Mouse (Mus musculus): ENCODE measurements around the gene Hspa1a.

Gene Hspa1a

GRCm38 (mm10) chr17:34946486-34947140, 25.3 kb downstream of the Hspa1a start:
- DNase-seq (ENCODE audit: low spot score in 2 of 2) = no peak

GRCm38 (mm10) chr17:34944362-34944761, 27.6 kb downstream of the Hspa1a start:
- DNase-seq (ENCODE audit: low spot score in 2 of 2) = no peak

GRCm38 (mm10) chr17:34943128-34943815, 28.7 kb downstream of the Hspa1a start:
- DNase-seq (ENCODE audit: low spot score in 2 of 2) = no peak

- DNase-seq (ENCODE audit: low spot score in 2 of 2) = no peak
Observed at GRCm38 (mm10) chr17:34941344-34942041, 30.5 kb downstream of the Hspa1a start.

GRCm38 (mm10) chr17:34937960-34938505, 33.9 kb downstream of the Hspa1a start:
- DNase-seq (ENCODE audit: low spot score in 2 of 2) = no peak

GRCm38 (mm10) chr17:34934830-34935229, 37.1 kb downstream of the Hspa1a start:
- DNase-seq (ENCODE audit: low spot score in 2 of 2) = no peak

GRCm38 (mm10) chr17:34934031-34934430, 37.9 kb downstream of the Hspa1a start:
- DNase-seq (ENCODE audit: low spot score in 2 of 2) = no peak

GRCm38 (mm10) chr17:34932287-34932686, 39.7 kb downstream of the Hspa1a start:
- DNase-seq (ENCODE audit: low spot score in 2 of 2) = no peak

GRCm38 (mm10) chr17:34931735-34932098, 40.2 kb downstream of the Hspa1a start:
- DNase-seq (ENCODE audit: low spot score in 2 of 2) = no peak

- peak; percentile 97 to 98 for DNase-seq (ENCODE audit: low spot score in 2 of 2)
Observed at GRCm38 (mm10) chr17:34931061-34931734, 40.8 kb downstream of the Hspa1a start, which contains the start of gene Neu1. Gene Neu1, plus strand, starts transcription at chr17:34931253.

- DNase-seq (ENCODE audit: low spot score in 2 of 2) = no peak
Observed at GRCm38 (mm10) chr17:34928841-34929240, 43.1 kb downstream of the Hspa1a start.

GRCm38 (mm10) chr17:34927306-34928019, 44.5 kb downstream of the Hspa1a start:
- DNase-seq (ENCODE audit: low spot score in 2 of 2) = no peak

- DNase-seq (ENCODE audit: low spot score in 2 of 2) = no peak
Observed at GRCm38 (mm10) chr17:34924258-34924657, 47.7 kb downstream of the Hspa1a start.

- no peak for DNase-seq (ENCODE audit: low spot score in 2 of 2)
Observed at GRCm38 (mm10) chr17:34922939-34923338, 49.0 kb downstream of the Hspa1a start.

Measured in frontal cortex, postnatal 14 days (tissue).